Mouse (Mus musculus): ENCODE results near the gene 4921536K21Rik.

GRCm38 (mm10) chr11:3863454-3864112 is 31.3 kb downstream of the 4921536K21Rik start, which contains the start of gene Osbp2:
- TF ChIP-seq CTCF (IDR thresholded peaks at IDR 0.05; ENCODE audit: control insufficient read depth, insufficient read depth, low read length) (no peak), POLR2A (IDR thresholded peaks at IDR 0.05; ENCODE audit: borderline replicate concordance, control insufficient read depth, low read depth, low read length) (no peak)
